Mouse (Mus musculus): ENCODE data around the gene Btbd2. TPM values are rescaled to one million over a fixed set of nuclear protein-coding genes. Genes with fewer than 3 reads are reported as not detected.
"Not testable (repeated sequence)": the region's sequence is repeated elsewhere in the genome, so short reads cannot be mapped to it uniquely, and the experiment has no call there.

The Btbd2 gene
- polyA plus RNA-seq, 1 experiment from 2014 or later: 33.2 TPM

DNA sequence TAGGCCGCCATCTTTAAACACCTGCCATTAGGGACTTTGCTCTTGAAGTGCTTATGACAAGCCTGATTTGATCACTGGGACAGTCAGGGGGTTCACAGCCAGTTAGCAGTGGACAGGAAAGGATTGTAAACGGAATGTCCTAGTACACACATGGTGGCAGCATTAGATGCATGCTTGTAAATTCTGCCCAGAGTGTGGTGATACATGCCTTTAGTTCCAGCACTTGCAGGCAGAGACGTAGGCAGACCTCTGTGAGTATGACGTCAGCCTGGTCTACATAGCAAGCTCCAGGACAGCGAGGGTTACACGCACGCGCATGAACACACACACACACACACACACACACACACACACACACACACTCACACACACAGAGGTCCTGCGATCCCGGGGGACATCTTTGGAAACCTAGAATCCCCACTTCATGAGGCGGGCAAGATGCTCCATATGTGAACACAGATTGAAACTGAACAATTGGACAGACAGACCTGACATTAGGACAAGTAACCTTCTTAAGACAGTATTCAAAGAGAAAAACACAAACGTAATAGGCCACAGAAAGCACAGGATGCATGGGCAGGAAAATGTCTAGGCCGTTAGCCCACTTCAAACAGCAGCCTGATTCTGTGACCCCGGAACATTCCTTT is 1.4 kb upstream of the Btbd2 start:
- no peak overlapping the region for H3K9ac ChIP-seq (ENCODE audit: low read length)
- peaks cover 32% of the 10 kb centered on the region for H3K4me1 ChIP-seq (replicated peaks; ENCODE audit: control insufficient read depth, insufficient read depth, low read length)
- no peak overlapping the region for H3K4me2 ChIP-seq (ENCODE audit: low read depth, low read length)
- H3K9me3 ChIP-seq (ENCODE audit: control insufficient read depth, low read length): no peaks in the 10 kb centered on the region
- H3K27ac ChIP-seq (ENCODE audit: low read length): no peak overlapping the region
- ATAC-seq (ENCODE audit: low read depth): no peak
- H3K4me3 ChIP-seq (ENCODE audit: low read length): no peak overlapping the region
- 81% methylated on average over 14 of the region's 14 CpGs for WGBS
- no peaks in the 10 kb centered on the region for H3K36me3 ChIP-seq (ENCODE audit: control insufficient read depth, insufficient read depth, low read length)
- H3K27me3 ChIP-seq (ENCODE audit: control insufficient read depth, insufficient read depth, low read depth, low read length): no peaks in the 10 kb centered on the region

DNA sequence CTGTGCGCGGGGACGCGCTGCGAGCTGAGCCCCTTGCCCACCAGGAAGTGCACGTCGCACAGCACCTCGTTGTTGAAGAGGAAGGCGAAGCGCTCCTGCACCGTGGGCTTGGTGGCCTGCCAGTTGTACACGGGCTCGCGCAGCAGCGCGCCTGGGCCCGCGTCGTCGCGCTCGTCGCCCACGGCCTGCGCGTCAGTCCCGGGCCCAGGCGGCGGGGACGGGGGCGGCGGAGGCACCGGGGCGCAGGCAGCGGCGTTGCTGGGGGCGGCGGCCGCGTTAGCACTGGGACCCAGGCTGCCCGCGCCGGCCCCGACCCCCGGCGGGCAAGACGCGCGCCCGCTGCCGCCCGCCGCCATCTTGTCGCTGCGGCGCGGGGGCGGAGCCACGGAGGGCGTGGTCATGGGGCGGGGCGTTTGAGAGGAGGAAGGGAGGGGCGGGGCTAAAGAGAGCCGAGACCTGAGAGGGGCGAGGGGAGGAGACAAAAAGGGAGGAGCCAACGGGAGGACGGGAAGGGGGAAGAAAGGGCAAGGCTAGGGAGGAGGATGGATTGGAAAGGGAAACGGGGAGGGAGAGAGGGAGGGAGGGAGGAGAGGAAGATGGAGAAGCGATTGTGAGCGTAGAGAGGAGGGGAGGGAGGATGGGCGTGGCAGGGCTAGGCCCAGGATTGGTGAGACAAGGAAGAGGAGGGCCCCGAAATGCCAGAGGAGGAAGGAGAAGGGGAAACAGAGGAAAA is 575 bp downstream of the Btbd2 start:
- H3K4me2 ChIP-seq (ENCODE audit: low read depth, low read length): peak overlapping the region; percentile 93
- no peaks in the 10 kb centered on the region for H3K27me3 ChIP-seq (ENCODE audit: control insufficient read depth, insufficient read depth, low read depth, low read length)
- H3K9me3 ChIP-seq (ENCODE audit: control insufficient read depth, low read length): no peaks in the 10 kb centered on the region
- 2% methylated on average over 58 of the region's 72 CpGs for WGBS
- H3K36me3 ChIP-seq (ENCODE audit: control insufficient read depth, insufficient read depth, low read length): no peaks in the 10 kb centered on the region
- peak; percentile 89 for ATAC-seq (ENCODE audit: low read depth)
- peak overlapping the region; percentile 90 for H3K4me3 ChIP-seq (ENCODE audit: low read length)
- H3K9ac ChIP-seq (ENCODE audit: low read length): peak overlapping the region; percentile 97
- H3K27ac ChIP-seq (ENCODE audit: low read length): peak overlapping the region; percentile 86
- peaks cover 26% of the 10 kb centered on the region for H3K4me1 ChIP-seq (replicated peaks; ENCODE audit: control insufficient read depth, insufficient read depth, low read length)

DNA sequence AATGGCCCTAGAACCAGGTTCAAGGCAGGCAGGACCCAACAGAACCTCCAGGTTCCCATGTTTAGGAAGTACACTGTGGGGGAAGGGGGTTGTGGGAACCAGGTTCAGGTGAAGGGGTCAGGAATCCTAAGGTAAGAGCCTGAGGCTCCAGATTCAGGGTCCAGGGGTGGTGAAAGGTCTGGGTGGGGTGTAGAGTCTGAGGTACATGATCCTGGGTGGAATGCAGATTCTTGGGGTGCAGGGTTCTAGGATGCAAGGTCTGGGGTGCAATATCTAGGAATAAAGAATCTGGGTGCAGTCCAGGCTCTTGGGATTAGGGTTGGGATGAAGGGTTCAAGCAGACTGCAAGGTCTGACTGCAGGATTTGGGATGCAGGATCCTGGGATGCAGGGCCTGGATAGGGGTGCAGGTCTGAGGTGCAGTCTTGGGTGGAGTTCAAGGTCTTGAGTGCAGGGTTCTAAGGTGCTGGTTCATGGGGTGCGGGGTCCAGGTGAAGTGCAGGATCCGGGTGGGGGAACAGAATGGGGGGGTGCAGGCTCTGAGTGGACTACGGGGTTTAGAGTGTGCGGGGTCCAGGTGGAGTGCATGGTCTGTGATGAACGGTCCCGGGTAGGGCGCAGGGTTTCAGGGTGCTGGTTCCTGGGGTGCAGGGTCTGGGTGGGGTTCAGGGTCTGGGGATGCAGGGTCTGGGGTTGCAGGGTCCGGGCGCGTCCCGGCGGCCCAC is 1.3 kb downstream of the Btbd2 start:
- ATAC-seq (ENCODE audit: low read depth): peak; percentile 46

DNA sequence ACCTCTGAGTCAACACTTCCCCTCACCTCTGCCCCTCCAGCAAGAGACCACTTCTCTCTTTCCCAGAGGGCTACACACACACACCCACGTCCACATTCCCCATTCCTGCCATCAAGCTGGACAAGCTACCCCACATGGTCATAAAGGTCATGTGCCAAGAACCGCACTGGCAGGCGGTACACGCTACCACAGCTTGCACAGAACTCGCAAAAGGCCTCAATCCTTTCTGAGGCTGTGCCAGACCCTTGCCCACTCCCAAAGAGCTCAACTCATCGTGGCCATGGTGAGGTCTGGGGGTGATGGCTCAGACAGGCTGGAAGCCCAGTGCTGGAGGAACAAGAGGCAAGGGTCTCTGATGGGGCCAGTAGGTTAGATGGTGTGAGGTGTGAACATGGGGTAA is 2.0 kb downstream of the Btbd2 start:
- WGBS: 81% methylated on average over 6 of the region's 6 CpGs
- no peaks in the 10 kb centered on the region for H3K36me3 ChIP-seq (ENCODE audit: control insufficient read depth, insufficient read depth, low read length)
- peak overlapping the region; percentile 97 for H3K9ac ChIP-seq (ENCODE audit: low read length)
- H3K27ac ChIP-seq (ENCODE audit: low read length): no peak overlapping the region
- H3K4me2 ChIP-seq (ENCODE audit: low read depth, low read length): peak overlapping the region; percentile 93
- no peak overlapping the region for H3K4me3 ChIP-seq (ENCODE audit: low read length)
- H3K9me3 ChIP-seq (ENCODE audit: control insufficient read depth, low read length): no peaks in the 10 kb centered on the region
- no peaks in the 10 kb centered on the region for H3K27me3 ChIP-seq (ENCODE audit: control insufficient read depth, insufficient read depth, low read depth, low read length)
- ATAC-seq (ENCODE audit: low read depth): no peak
- H3K4me1 ChIP-seq (replicated peaks; ENCODE audit: control insufficient read depth, insufficient read depth, low read length): peaks cover 23% of the 10 kb centered on the region

More for the DNA sequence above, 1.3 kb downstream of the Btbd2 start:
- Histone ChIP-seq H3K4me3 (ENCODE audit: low read length) (peak overlapping the region; percentile 90), H3K27me3 (ENCODE audit: control insufficient read depth, insufficient read depth, low read depth, low read length) (no peaks in the 10 kb centered on the region), H3K4me2 (ENCODE audit: low read depth, low read length) (peak overlapping the region; percentile 93), H3K4me1 (replicated peaks; ENCODE audit: control insufficient read depth, insufficient read depth, low read length) (peaks cover 23% of the 10 kb centered on the region), H3K36me3 (ENCODE audit: control insufficient read depth, insufficient read depth, low read length) (no peaks in the 10 kb centered on the region), H3K9me3 (ENCODE audit: control insufficient read depth, low read length) (no peaks in the 10 kb centered on the region), H3K27ac (ENCODE audit: low read length) (peak overlapping the region; percentile 68), H3K9ac (ENCODE audit: low read length) (peak overlapping the region; percentile 97)
- under 1% methylated on average over 12 of the region's 12 CpGs for WGBS

DNA sequence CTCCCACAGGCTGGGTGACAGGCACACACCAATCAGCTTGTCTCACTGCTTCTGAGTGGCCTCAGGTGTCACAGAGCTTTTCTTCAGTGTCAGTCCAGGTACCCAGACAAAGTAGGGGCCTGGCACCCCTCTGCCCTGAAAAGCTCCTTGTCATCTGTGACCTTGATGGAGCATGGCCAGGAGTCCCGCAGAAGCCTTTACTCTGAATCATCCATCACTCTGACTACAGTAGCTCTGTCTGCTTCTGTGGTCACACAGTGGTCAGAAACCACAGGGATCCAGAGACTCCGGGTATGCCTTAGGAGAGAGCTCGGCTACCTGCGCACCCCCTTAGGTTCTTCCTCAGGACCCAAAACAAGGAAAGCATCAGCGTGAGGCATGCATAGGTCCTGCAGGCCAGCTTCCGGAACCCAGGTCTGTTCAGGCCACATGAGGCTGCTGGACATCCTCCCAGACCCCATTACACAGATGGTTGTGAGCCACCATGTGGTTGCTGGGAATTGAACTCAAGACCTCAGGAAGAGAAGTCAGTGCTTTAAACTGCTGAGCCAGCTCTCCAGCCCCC is 3.6 kb downstream of the Btbd2 start:
- Histone ChIP-seq H3K4me1 (replicated peaks; ENCODE audit: control insufficient read depth, insufficient read depth, low read length) (peaks cover 20% of the 10 kb centered on the region), H3K9ac (ENCODE audit: low read length) (no peak overlapping the region), H3K27ac (ENCODE audit: low read length) (no peak overlapping the region), H3K4me3 (ENCODE audit: low read length) (no peak overlapping the region), H3K27me3 (ENCODE audit: control insufficient read depth, insufficient read depth, low read depth, low read length) (no peaks in the 10 kb centered on the region), H3K9me3 (ENCODE audit: control insufficient read depth, low read length) (no peaks in the 10 kb centered on the region), H3K36me3 (ENCODE audit: control insufficient read depth, insufficient read depth, low read length) (0 out of 2 replicates have a peak, but pooled peaks cover under 1% of the 10 kb centered on the region), H3K4me2 (ENCODE audit: low read depth, low read length) (no peak overlapping the region)
- 82% methylated on average over 6 of the region's 6 CpGs for WGBS
- ATAC-seq (ENCODE audit: low read depth): no peak

DNA sequence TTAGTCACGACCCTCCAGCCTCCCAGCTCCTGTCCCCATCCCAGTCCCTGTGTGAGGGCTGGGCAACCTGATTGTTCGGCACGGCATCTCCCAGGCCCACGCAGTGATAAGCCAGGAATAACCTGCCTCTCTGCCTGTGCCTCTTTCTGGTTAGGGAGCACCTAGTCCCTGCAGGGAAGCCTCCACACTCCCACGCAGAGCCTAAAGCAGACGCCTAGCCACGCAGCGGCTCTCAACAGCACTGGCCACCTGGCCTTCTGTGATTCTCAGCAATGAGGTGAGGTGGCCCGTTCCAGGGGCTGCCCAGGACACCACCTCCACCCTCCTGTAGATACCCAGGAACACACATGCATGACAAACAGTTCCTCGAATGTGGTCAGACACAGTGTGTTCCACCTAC is 6.5 kb downstream of the Btbd2 start:
- 97% methylated on average over 10 of the region's 10 CpGs for WGBS

DNA sequence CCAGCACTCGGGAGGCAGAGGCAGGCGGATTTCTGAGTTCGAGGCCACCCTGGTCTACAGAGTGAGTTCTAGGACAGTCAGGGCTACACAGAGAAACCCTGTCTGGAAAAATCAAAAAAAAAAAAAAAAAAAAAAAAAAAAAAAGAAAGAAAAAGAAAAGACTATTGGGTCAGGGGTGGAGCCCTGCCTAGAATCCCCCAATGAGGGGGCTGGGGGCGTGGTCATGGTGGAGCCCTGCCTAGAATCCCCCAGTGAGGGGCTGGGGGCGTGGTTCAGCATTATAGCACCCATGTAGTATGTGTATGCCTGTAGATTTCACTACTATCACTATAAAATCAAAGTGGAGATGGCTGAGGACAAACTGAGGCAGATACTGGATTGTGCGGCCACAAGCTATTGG is 7.0 kb downstream of the Btbd2 start:
- not testable (repeated sequence) for H3K27ac ChIP-seq (ENCODE audit: low read length); H3K4me1 ChIP-seq (replicated peaks; ENCODE audit: control insufficient read depth, insufficient read depth, low read length); H3K9ac ChIP-seq (ENCODE audit: low read length); ATAC-seq (ENCODE audit: low read depth); H3K4me3 ChIP-seq (ENCODE audit: low read length); H3K4me2 ChIP-seq (ENCODE audit: low read depth, low read length); H3K9me3 ChIP-seq (ENCODE audit: control insufficient read depth, low read length); H3K27me3 ChIP-seq (ENCODE audit: control insufficient read depth, insufficient read depth, low read depth, low read length)
- peaks cover 23% of the 10 kb centered on the region for H3K36me3 ChIP-seq (ENCODE audit: control insufficient read depth, insufficient read depth, low read length)
- 83% methylated on average over 6 of the region's 6 CpGs for WGBS

More for the DNA sequence above, 6.5 kb downstream of the Btbd2 start:
- Histone ChIP-seq H3K9ac (ENCODE audit: low read length) (no peak overlapping the region), H3K27me3 (ENCODE audit: control insufficient read depth, insufficient read depth, low read depth, low read length) (no peaks in the 10 kb centered on the region), H3K4me1 (replicated peaks; ENCODE audit: control insufficient read depth, insufficient read depth, low read length) (peaks cover 13% of the 10 kb centered on the region), H3K4me2 (ENCODE audit: low read depth, low read length) (no peak overlapping the region), H3K9me3 (ENCODE audit: control insufficient read depth, low read length) (no peaks in the 10 kb centered on the region), H3K27ac (ENCODE audit: low read length) (no peak overlapping the region), H3K36me3 (ENCODE audit: control insufficient read depth, insufficient read depth, low read length) (peaks cover 18% of the 10 kb centered on the region), H3K4me3 (ENCODE audit: low read length) (no peak overlapping the region)
- ATAC-seq (ENCODE audit: low read depth): no peak

DNA sequence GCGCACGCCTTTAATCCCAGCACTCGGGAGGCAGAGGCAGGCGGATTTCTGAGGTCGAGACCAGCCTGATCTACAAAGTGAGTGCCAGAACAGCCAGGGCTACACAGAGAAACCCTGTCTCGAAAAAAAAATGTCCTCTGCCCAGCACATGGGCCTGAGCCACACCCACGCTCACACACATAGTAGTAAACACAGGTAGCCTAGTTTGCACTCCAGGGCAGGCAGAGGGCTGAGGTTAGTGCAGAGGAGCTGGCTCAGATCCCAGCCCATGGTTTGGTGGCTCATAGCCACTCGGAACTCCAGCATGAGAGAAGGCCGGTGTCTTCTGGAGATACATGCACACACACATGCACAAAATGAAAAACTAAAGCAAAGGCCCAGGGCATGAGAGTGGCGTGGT is 9.9 kb downstream of the Btbd2 start:
- no peak overlapping the region for H3K9ac ChIP-seq (ENCODE audit: low read length)
- H3K36me3 ChIP-seq (ENCODE audit: control insufficient read depth, insufficient read depth, low read length): peaks cover 45% of the 10 kb centered on the region
- H3K4me1 ChIP-seq (replicated peaks; ENCODE audit: control insufficient read depth, insufficient read depth, low read length): no peaks in the 10 kb centered on the region
- H3K4me3 ChIP-seq (ENCODE audit: low read length): no peak overlapping the region
- WGBS: 89% methylated on average over 10 of the region's 10 CpGs
- no peak overlapping the region for H3K27ac ChIP-seq (ENCODE audit: low read length)
- no peak overlapping the region for H3K4me2 ChIP-seq (ENCODE audit: low read depth, low read length)
- H3K27me3 ChIP-seq (ENCODE audit: control insufficient read depth, insufficient read depth, low read depth, low read length): no peaks in the 10 kb centered on the region
- no peaks in the 10 kb centered on the region for H3K9me3 ChIP-seq (ENCODE audit: control insufficient read depth, low read length)
- no peak for ATAC-seq (ENCODE audit: low read depth)

DNA sequence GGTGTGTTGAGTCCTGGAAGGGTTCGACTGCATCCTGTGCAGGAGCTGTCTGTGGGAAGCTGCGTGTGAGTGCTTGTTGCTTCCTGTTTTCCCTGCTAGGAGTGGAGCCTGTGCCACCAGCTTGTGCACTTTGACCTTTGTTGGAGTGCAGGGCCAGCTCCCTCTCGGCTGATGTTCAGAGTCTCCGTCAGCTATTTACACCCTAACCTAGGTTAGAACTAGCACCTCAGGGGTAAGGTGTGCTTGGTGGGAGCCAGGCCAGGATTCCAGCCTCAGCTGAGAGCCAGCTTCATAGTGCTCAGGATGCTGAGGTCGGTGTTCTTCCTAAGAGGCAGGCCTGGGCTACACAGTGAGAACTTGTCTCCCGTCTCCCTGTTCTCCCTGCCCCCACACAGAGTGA is 21.5 kb downstream of the Btbd2 start:
- Histone ChIP-seq H3K9ac (ENCODE audit: low read length) (no peak overlapping the region), H3K4me3 (ENCODE audit: low read length) (no peak overlapping the region), H3K27ac (ENCODE audit: low read length) (no peak overlapping the region), H3K4me1 (replicated peaks; ENCODE audit: control insufficient read depth, insufficient read depth, low read length) (no peaks in the 10 kb centered on the region), H3K9me3 (ENCODE audit: control insufficient read depth, low read length) (no peaks in the 10 kb centered on the region), H3K36me3 (ENCODE audit: control insufficient read depth, insufficient read depth, low read length) (peaks cover 47% of the 10 kb centered on the region), H3K4me2 (ENCODE audit: low read depth, low read length) (no peak overlapping the region), H3K27me3 (ENCODE audit: control insufficient read depth, insufficient read depth, low read depth, low read length) (no peaks in the 10 kb centered on the region)
- WGBS: 79% methylated on average over 6 of the region's 6 CpGs
- ATAC-seq (ENCODE audit: low read depth): no peak

Measured in lung, embryonic 16.5 days (tissue).